Mouse (Mus musculus): ENCODE results near the gene Olfr331.

DNA sequence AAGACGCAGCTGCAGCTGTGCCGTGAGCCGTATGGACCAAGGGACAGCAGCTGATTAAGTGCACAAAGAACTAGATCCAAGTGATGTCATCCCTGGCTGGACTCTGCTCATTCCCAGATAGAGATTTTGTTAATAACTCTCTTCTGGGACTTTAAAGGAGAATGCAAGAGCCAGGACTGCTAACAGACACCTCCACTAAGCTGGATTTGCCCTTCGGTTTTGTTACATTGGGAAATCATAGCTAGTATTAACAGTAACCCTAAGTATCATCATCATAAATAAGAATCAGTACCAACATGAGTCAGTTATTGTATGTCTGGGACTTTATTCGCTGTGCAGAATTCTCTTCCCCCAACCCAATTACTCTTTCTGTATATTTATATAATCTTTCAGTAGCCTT, 44.0 kb upstream of the Olfr331 start, which contains the start of gene Olfr329-ps:
- TF ChIP-seq CTCF (IDR thresholded peaks at IDR 0.05; ENCODE audit: low read depth) = no peak
- no peak for TF ChIP-seq EP300 (IDR thresholded peaks at IDR 0.05; ENCODE audit: low read depth)

Measured in heart, postnatal 0 days (tissue).